Mouse (Mus musculus) c-Kit-positive CD71-positive TER-119-negative erythroid progenitor cells, embryonic 14.5 days (primary cell): ENCODE results near the gene Mlh3.

Experiments used
- DNase-seq: peaks from one replicate; pipeline ENCODE4 v3.0.0-alpha.2; 2013; ENCODE audit warnings: low read depth

Gene Mlh3

DNA sequence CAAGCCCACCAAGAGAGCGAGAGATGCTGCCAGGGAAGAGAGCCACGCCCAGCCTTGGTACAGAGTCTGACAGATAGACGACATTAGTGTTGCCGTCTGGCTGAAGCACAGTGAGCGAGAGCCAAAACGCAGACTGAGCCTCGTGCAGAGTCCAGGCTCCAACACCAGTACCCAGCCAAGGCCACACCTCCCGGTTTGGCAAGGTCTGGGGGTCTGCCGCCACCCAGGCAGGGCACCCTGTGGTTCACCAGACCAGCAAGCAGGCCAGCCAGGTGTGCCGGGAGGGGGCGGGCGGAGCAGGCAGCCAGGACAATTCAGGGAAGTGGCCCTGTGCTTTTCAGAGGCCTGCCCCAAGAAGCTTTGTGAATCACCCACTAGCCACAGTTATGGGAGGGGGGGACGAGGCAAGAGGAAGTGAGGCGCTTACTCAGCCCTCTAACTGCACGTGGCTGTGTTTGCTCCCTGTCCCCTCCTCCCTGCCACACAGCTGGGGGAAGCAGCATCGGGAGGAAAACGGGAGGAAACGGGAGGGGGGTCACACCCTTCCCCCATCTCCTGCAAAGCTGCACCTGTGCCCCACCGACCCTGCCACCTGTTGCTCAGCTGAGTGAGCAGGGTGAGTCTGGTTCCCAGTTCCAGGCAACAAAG, 77.8 kb downstream of the Mlh3 start:
- DNase-seq = no peak

DNA sequence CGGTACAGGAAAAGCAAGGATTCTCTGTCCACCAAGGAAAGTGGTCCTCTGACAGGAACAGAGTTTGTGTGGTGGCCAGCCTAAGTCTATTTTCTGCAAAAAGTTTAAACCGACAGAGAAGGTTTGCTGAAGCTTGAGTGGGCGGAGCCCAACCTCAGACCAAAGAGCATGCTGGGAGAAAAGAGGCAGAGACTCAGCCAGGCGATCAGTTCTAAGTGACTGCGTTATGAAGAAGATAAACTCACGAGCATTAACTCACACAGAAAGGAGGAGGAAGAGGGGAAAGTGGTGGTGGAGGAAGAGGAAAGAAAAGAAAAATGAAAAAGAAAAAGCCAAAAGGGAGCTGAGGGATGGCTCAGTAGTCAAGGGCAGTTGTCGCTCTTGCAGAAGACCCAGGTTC, 80.1 kb downstream of the Mlh3 start:
- no peak for DNase-seq

DNA sequence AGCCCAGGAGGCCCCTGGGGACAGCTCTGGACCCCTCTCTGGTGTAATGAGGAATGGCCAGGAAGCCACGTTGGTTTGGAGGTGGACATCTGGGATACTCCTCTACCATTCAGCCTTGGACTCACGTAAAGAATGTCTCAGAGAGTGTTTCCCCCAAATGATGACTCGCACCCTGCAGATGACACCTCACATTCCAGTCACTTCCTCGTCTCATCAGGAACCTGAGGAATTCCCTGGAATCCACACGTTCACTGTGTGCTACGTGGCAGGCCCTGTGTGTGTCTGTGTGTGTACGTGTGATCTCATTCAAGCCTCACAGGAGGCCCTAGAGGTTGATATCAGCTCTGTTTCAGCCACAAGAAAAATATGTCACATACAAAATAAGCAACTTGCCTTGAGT, 84.0 kb downstream of the Mlh3 start:
- no peak for DNase-seq

DNA sequence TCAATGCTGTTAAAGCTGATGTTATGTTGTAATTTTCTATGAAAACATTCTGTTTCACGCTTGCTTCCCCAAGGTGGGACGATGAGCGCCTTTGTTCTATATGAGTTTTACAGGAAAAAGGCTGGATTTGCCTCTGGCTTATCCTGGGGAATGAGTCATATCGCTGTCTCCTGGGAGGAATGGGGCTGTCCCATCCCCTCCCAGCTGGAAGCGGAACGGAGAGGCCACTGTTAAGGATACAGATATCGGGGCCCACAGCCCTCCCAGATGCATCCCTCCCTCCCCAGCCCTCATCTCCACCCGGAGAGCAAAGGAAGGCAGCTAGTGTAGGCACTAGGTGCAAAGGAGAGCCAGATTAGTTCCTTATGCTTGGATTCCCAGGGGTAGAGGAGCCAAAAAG, 84.6 kb downstream of the Mlh3 start:
- DNase-seq = no peak
